In the genomic region with DNA sequence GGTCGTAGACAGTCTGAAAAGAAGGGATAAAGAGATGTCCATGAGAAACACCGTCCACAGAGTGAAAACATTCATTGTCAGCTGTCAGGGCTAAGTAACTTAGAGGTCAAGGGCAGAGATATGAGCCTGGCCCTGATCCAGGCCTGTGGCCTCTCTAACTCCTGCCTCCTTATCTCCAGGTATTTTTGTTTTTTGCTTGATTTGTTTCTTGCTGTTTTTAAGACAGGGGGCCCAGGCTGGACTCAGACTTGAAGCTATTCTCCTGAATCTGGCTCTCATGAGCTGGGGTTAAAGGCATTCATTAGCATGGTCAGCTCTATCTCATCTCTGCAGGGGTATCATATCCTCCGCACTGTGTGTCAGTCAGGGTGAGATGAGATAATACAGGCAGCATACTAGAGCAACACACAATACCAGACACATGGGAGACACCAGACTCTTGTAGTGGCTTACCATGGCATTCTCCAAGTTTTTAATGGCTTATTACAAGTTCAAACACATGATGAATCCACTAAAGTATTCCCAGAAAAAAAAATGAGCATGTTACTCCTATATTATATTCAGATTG, we compare ENCODE assay signal across 28 mouse cellular contexts.
DNase-seq lines count a peak whose midpoint lies in the region; ATAC-seq lines count a peak whose summit lies in the region.
"Had no signal": no experiment of that assay in that cellular context is flagged by ENCODE, and none has a peak within 500 bp of the region (broad histone marks: within the 10 kb centered on the region; RNA-seq: fewer than 3 reads in every experiment).

No protein-coding gene starts in this region.

- peak; percentile 38 for DNase-seq in adrenal gland, adult 2 months
- no peak for DNase-seq in adrenal gland, adult 18-20 months (ENCODE audit: low spot score in 2 of 2)
- DNase-seq in heart, adult 9 months (ENCODE audit: low spot score in 2 of 2) = no peak
- no peak for DNase-seq in liver, embryonic 11.5 days (ENCODE audit: low spot score)
- DNase-seq in liver = no peak
- DNase-seq in layer of hippocampus, postnatal 25 days (ENCODE audit: extremely low spot score in 1 of 2, low spot score in 1 of 2) = no peak
- DNase-seq: cerebellum, adult 2 months; cerebellum, postnatal 25 days; forebrain, postnatal 0 days; kidney, adult 8-10 months; kidney, postnatal 10 days; right cerebral cortex, postnatal 4 days; thymus, adult 18-20 months; thymus, postnatal 36 days had no signal

- peaks cover 17% of the 10 kb centered on the region for H3K4me1 ChIP-seq in heart, embryonic 12.5 days (replicated peaks)
- no peaks in the 10 kb centered on the region; the same call in 1 of the 2 replicates for H3K4me1 ChIP-seq in liver, embryonic 11.5 days (replicated peaks; ENCODE audit: control insufficient read depth, insufficient read depth, low read length)
- H3K4me1 ChIP-seq: embryonic facial prominence, embryonic 10.5 days; embryonic facial prominence, embryonic 15.5 days; forebrain, embryonic 12.5 days; hindbrain, embryonic 10.5 days; intestine, embryonic 15.5 days; lung, embryonic 15.5 days; midbrain, embryonic 12.5 days; neural tube, embryonic 13.5 days had no signal

- 0 out of 2 replicates have a peak, but pooled peaks have one; percentile 72 for ATAC-seq in heart, embryonic 12.5 days (ENCODE audit: insufficient number of reproducible peaks, low FRiP score)
- ATAC-seq in liver, embryonic 11.5 days (replicated peaks; ENCODE audit: low FRiP score) = 0 out of 2 replicates have a peak, but pooled peaks have one; percentile 54
- peak; percentile 87 for ATAC-seq in megakaryocyte-erythroid progenitor cell, adult 5-6 weeks (replicated peaks; ENCODE audit: low FRiP score, low TSS enrichment, poor library complexity, severe bottlenecking)
- ATAC-seq: forebrain, postnatal 0 days; hindbrain, embryonic 16.5 days; intestine, embryonic 15.5 days had no signal

- 7% methylated on average over 3 of the region's 3 CpGs for WGBS in heart, embryonic 12.5 days
- WGBS in liver, embryonic 11.5 days = 43% methylated on average over 3 of the region's 3 CpGs

- H3K27me3 ChIP-seq in heart, embryonic 12.5 days (replicated peaks) = no peaks in the 10 kb centered on the region
- no peaks in the 10 kb centered on the region for H3K27me3 ChIP-seq in liver, embryonic 11.5 days (replicated peaks; ENCODE audit: control insufficient read depth, insufficient read depth, low read length)
- H3K27me3 ChIP-seq: embryonic facial prominence, embryonic 15.5 days; forebrain, embryonic 12.5 days; intestine, embryonic 15.5 days; lung, embryonic 15.5 days; midbrain, embryonic 12.5 days; neural tube, embryonic 13.5 days had no signal

- H3K9ac ChIP-seq in heart, embryonic 12.5 days = no peak overlapping the region
- H3K9ac ChIP-seq in liver, embryonic 11.5 days (ENCODE audit: low read depth, low read length) = no peak overlapping the region
- H3K9ac ChIP-seq: embryonic facial prominence, embryonic 15.5 days; forebrain, embryonic 12.5 days; forebrain, postnatal 0 days; intestine, embryonic 15.5 days; liver, embryonic 14.5 days; lung, embryonic 15.5 days; midbrain, embryonic 12.5 days; neural tube, embryonic 13.5 days had no signal

- H3K36me3 ChIP-seq in heart, embryonic 12.5 days = no peaks in the 10 kb centered on the region
- H3K36me3 ChIP-seq in liver, embryonic 11.5 days (ENCODE audit: control insufficient read depth, insufficient read depth, low read length) = no peaks in the 10 kb centered on the region
- H3K36me3 ChIP-seq: embryonic facial prominence, embryonic 10.5 days; embryonic facial prominence, embryonic 15.5 days; forebrain, embryonic 12.5 days; G1E; hindbrain, embryonic 10.5 days; intestine, embryonic 15.5 days; lung, embryonic 15.5 days; midbrain, embryonic 12.5 days; neural tube, embryonic 13.5 days had no signal

- no peaks in the 10 kb centered on the region for H3K9me3 ChIP-seq in heart, embryonic 12.5 days (replicated peaks)
- H3K9me3 ChIP-seq in liver, embryonic 11.5 days (ENCODE audit: control insufficient read depth, low read length) = no peaks in the 10 kb centered on the region
- H3K9me3 ChIP-seq: embryonic facial prominence, embryonic 10.5 days; embryonic facial prominence, embryonic 15.5 days; forebrain, embryonic 12.5 days; G1E; hindbrain, embryonic 10.5 days; intestine, embryonic 15.5 days; lung, embryonic 15.5 days; midbrain, embryonic 12.5 days; neural tube, embryonic 13.5 days had no signal

- 0 out of 2 replicates have a peak overlapping the region, but pooled peaks have one; percentile 10 for H3K27ac ChIP-seq in heart, embryonic 12.5 days (ENCODE audit: poor library complexity, severe bottlenecking)
- H3K27ac ChIP-seq in liver, embryonic 11.5 days (ENCODE audit: low read depth, low read length) = no peak overlapping the region
- H3K27ac ChIP-seq: embryonic facial prominence, embryonic 10.5 days; embryonic facial prominence, embryonic 15.5 days; forebrain, embryonic 12.5 days; hindbrain, embryonic 10.5 days; intestine, embryonic 15.5 days; liver, embryonic 14.5 days; lung, embryonic 15.5 days; midbrain, embryonic 12.5 days; neural tube, embryonic 13.5 days; stomach, postnatal 0 days had no signal

- H3K4me2 ChIP-seq in heart, embryonic 12.5 days = no peak overlapping the region
- H3K4me2 ChIP-seq in liver, embryonic 11.5 days = no peak overlapping the region
- H3K4me2 ChIP-seq: embryonic facial prominence, embryonic 15.5 days; forebrain, embryonic 12.5 days; intestine, embryonic 15.5 days; lung, embryonic 15.5 days; midbrain, embryonic 12.5 days; neural tube, embryonic 13.5 days had no signal

- no peak overlapping the region for H3K4me3 ChIP-seq in heart, embryonic 12.5 days
- H3K4me3 ChIP-seq in liver, embryonic 11.5 days (ENCODE audit: low read depth, low read length) = no peak overlapping the region
- H3K4me3 ChIP-seq: embryonic facial prominence, embryonic 10.5 days; embryonic facial prominence, embryonic 15.5 days; forebrain, embryonic 12.5 days; hindbrain, embryonic 10.5 days; intestine, embryonic 15.5 days; lung, embryonic 15.5 days; midbrain, embryonic 12.5 days; neural tube, embryonic 13.5 days had no signal
